Mouse (Mus musculus) layer of hippocampus, adult 2 months (tissue): ENCODE results near the gene Sept10. TPM values are rescaled to one million over a fixed set of nuclear protein-coding genes. Genes with fewer than 3 reads are reported as not detected.

Experiments
- DNase-seq, 2 experiments: peaks; one replicate each; pipeline ENCODE4 v3.0.0; 2022; ENCODE audit warnings: low spot score in 2 of 2
- H3K27ac ChIP-seq: fragments of 200-600 bp; 2 replicates; pipeline ENCODE4 v1.8.1; 2022
- H3K4me3 ChIP-seq: fragments of 200-600 bp; 2 replicates; pipeline ENCODE4 v1.8.1; 2022; ENCODE audit warnings: mild to moderate bottlenecking
- CTCF ChIP-seq: fragments of 200-600 bp; conservative IDR thresholded peaks from 2 replicates; pipeline ENCODE4 v1.8.1; 2022; ENCODE audit warnings: antibody characterized with exemption, mild to moderate bottlenecking, moderate library complexity
- total RNA-seq, 2 experiments: library from RNA; stranded (reverse); gene quantifications; 2 replicates each; pipeline ENCODE4 v1.2.3; 2021

Sept10 gene
- total RNA-seq, 2 experiments from 2014 or later = 8.0 to 8.7 TPM

- no peak for TF ChIP-seq CTCF
- peak overlapping the region; percentile 93 for H3K4me3 ChIP-seq
- H3K27ac ChIP-seq = peak overlapping the region; percentile 94
- no peak for DNase-seq
Measured at GRCm38 (mm10) chr10:59222271-59223101, 839 bp upstream of the Sept10 start.

GRCm38 (mm10) chr10:59220824-59221472, 699 bp downstream of the Sept10 start:
- Histone ChIP-seq H3K4me3 (peak overlapping the region; percentile 93), H3K27ac (peak overlapping the region; percentile 94)
- DNase-seq = no peak
- no peak for TF ChIP-seq CTCF

- no peak overlapping the region for H3K4me3 ChIP-seq
- TF ChIP-seq CTCF = no peak
- DNase-seq = no peak
- no peak overlapping the region for H3K27ac ChIP-seq
Measured at GRCm38 (mm10) chr10:59200011-59200410, 21.6 kb downstream of the Sept10 start.

- Histone ChIP-seq H3K4me3 (no peak overlapping the region), H3K27ac (no peak overlapping the region)
- TF ChIP-seq CTCF = no peak
- DNase-seq = no peak
Measured at GRCm38 (mm10) chr10:59196763-59197162, 24.9 kb downstream of the Sept10 start.

- H3K27ac ChIP-seq = no peak overlapping the region
- no peak for TF ChIP-seq CTCF
- no peak overlapping the region for H3K4me3 ChIP-seq
- DNase-seq = no peak
Measured at GRCm38 (mm10) chr10:59194891-59195290, 26.8 kb downstream of the Sept10 start.

- TF ChIP-seq CTCF = no peak
Measured at GRCm38 (mm10) chr10:59182306-59182705, 39.3 kb downstream of the Sept10 start.

GRCm38 (mm10) chr10:59179620-59180019, 42.0 kb downstream of the Sept10 start:
- no peak for TF ChIP-seq CTCF
- Histone ChIP-seq H3K27ac (no peak overlapping the region), H3K4me3 (no peak overlapping the region)
- no peak for DNase-seq

More at GRCm38 (mm10) chr10:59182306-59182705, 39.3 kb downstream of the Sept10 start:
- Histone ChIP-seq H3K27ac (0 out of 2 replicates have a peak overlapping the region, but pooled peaks have one; percentile 20), H3K4me3 (no peak overlapping the region)
- DNase-seq = no peak

- DNase-seq = no peak
- peak; percentile 33 for TF ChIP-seq CTCF
- no peak overlapping the region for H3K4me3 ChIP-seq
- H3K27ac ChIP-seq = no peak overlapping the region
Measured at GRCm38 (mm10) chr10:59172539-59172938, 49.1 kb downstream of the Sept10 start.

- H3K4me3 ChIP-seq = no peak overlapping the region
- DNase-seq = no peak
- no peak for TF ChIP-seq CTCF
- H3K27ac ChIP-seq = no peak overlapping the region
Measured at GRCm38 (mm10) chr10:59171042-59171441, 50.6 kb downstream of the Sept10 start.

- peak; percentile 61 to 66 for DNase-seq
- H3K27ac ChIP-seq = peak overlapping the region; percentile 84
- no peak overlapping the region for H3K4me3 ChIP-seq
- TF ChIP-seq CTCF = peak; percentile 92
Measured at GRCm38 (mm10) chr10:59166104-59166944, 55.3 kb downstream of the Sept10 start.

- no peak overlapping the region for H3K4me3 ChIP-seq
- DNase-seq = no peak
- TF ChIP-seq CTCF = no peak
- no peak overlapping the region for H3K27ac ChIP-seq
Measured at GRCm38 (mm10) chr10:59162185-59162897, 59.3 kb downstream of the Sept10 start.

GRCm38 (mm10) chr10:59158627-59159026, 63.0 kb downstream of the Sept10 start:
- TF ChIP-seq CTCF = no peak

More at GRCm38 (mm10) chr10:59158627-59159026, 63.0 kb downstream of the Sept10 start:
- H3K4me3 ChIP-seq = no peak overlapping the region
- DNase-seq = no peak
- no peak overlapping the region for H3K27ac ChIP-seq
